Mouse (Mus musculus) spleen, postnatal 10 days (tissue): ENCODE results near the gene Rcsd1.
"Not testable (repeated sequence)": the region's sequence is repeated elsewhere in the genome, so short reads cannot be mapped to it uniquely, and the experiment has no call there.

Source experiments
- DNase-seq, 2 experiments: peaks; one replicate each; pipeline ENCODE4 v3.0.0; 2021 to 2022; ENCODE audit warnings: low spot score in 2 of 2

Rcsd1 gene

DNA sequence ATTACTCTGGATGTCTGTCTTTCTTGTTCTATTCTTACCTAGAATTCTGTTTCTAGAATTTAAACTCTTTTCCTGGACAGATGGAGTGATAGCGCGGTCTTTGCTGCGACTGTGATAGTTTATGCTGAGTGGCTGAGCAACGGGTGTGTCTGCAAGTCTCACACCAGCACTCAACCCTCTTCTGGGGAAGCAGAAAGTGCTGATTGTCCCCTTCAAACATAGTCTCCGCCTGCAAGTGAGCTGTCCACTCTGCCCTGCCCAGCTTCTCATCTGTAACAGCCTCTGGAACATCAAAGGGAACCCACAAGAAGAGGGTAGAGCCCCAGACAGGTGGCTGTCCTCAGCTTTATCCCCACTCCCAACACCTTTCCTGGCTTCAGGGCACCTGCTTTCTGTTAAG lies 19.7 kb downstream of the Rcsd1 start:
- DNase-seq, result no peak

DNA sequence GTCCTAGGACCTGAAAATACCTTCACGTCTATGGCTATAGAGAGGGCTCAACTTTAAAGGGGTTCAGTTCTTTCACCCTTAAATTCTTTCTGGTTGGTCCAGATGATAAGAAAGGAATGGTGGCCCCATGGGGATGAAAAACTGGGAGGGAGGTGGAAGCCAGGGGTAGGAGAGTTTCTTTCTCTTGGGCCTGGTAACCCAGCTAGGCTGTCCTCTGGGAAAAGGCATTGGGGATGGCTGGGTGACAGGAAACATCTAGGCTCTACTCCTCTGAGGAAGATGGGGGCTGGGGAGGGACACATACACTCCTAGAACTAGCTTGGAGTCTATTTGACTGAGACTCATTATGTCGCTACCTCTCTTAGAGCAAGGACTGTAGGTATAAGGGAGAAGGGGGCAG lies 21.7 kb downstream of the Rcsd1 start:
- no peak for DNase-seq

DNA sequence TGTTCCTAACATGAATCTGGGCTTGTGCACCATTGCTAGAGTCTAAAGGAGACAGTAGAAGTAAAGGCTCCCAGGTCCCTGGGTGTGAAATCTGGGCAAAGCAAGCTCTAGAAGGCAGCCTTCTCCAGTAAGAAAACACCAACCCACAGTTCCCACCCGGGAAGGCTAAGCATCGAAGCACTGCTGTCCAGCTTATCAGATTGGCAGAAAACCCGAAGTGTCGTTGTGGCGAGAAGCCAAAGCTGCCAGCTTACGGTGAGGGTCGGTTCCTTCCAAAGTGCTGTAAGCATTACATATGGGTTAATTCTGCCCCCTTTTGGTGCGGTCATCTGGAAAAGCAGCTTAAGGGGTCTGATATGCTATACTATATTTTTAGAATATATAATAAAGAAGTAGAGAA lies 22.6 kb downstream of the Rcsd1 start:
- DNase-seq, result no peak

DNA sequence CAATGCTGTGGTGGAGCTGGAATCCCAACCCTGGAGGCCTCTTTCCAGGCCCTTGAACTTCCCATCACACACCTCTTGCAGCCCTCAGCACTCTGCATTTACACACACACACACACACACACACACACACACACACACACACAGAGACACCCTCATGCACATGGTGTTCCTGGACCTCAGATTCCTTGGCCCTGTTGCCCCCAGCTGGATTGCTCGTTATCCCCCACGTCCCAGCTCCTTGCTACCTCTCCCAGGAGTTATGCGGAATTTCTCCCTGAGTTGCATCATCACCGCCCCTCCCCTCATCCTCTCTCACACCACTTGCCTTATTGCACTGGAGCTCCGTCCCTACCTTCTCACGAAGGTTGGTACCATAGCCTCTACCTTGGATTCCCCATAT lies 23.2 kb downstream of the Rcsd1 start:
- no peak for DNase-seq

DNA sequence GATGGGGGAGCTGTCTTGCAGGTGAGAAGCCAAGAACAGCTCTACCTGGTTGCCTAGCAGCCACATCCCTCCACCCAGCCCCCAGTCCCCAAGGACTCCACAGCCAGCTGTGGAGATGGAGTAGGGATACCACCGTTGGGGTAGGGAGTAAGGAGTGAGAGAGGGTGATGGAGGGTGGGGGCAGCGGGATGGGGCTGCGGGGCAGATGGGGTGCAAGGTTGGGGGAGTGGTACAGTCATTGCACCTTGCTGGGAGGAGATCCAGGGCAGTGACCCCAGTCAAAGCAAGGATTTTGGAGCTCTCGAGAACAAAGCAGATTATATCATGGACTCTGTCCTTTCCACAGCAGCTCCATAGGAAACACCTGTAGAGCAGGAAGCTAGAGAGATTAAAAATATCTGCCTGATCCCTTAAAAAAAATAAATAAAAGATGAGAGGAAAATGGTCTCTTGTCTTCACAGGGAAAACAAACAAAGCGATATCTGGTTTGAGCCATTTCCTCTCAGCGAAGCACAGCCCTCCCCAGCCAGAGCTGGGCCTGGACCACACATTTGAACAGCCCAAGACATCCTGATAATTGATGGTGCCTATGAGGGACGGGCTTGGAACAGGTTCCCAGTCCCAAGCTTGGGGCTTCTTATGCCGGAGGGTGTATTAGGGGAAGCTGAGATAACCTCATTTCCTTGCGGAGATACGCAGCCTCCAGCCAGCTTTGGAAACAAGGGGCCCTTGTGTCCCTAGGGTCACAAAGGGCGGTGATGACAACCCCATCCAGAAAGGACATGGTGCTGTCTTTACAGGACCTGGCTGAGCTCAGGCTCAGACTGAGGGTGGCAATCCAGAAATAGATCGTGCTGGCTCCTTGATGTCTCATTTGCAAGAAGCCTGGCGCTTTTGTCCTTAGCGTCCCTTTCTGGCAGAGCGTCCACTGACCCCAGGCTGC lies 25.0 kb downstream of the Rcsd1 start:
- DNase-seq, result no peak

DNA sequence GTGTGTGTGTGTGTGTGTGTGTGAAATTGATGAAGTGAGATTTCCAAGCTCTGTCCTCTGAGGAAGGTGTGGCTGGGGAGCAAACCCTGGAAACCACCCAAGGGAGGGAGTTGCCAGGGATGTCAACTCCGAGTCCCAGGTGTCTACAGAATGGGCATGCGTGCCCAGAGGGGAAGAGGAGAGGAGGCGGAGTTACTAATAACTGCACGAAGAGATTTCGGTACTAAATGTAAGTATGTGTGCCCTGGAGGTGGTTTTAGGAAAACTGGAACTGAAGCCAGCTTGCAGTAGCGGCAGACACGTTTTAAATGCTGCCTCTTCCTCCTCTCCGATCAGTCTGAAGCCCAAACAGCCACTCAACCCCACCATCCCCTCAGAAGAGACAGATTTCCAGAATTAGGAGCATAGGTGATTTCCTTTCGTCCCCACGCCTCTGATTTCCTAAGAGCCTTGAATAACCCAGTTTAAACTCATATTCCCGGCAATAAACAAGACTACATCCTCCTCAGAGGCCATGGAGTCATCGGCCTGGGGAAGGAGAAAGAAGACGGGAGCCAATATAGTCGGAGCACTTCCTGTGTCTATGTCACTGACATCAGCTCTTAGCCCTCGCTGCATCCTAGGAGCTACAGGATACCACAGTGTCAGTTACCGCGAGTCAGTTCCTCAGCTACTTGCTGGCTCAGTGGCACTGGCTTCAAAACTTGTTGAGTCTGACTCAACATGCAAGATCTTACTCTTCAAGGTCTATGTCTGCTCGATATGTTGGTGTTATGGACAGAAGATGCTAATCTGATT lies 27.3 kb downstream of the Rcsd1 start:
- no peak for DNase-seq

DNA sequence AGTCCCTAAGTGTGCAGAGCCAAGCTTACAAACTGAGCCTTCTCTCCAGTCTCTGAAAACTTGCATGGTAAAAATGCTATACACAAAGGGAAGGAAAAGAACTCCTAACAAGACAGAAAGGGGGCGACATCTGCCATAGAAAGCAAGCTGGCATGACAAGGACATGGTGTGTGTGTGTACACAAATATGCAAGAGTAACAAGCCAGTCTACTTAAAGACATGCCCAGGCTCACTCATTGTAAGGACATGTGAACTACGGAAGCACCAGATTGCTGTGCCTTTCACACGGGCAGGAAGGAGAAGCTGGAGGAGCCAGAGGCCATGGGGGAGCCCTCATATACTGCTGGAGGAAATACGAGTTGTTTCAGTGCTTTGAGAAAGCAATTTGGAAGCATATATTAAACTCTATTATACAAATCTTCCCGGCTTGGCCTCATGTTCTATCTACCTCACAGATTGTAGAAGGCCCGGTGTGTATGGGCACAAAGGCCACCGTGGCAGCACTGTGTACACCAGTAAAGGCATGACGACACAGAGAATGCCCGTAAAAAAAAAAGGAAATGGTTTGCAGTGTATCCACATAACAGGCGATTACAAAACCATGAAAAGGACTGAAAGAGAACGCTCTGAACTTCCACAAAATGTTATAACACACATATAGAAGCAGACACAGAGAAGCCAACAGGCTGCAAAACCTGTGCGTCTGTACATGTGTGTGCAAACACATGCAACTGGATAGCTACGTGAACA lies 28.3 kb downstream of the Rcsd1 start:
- DNase-seq, result no peak

DNA sequence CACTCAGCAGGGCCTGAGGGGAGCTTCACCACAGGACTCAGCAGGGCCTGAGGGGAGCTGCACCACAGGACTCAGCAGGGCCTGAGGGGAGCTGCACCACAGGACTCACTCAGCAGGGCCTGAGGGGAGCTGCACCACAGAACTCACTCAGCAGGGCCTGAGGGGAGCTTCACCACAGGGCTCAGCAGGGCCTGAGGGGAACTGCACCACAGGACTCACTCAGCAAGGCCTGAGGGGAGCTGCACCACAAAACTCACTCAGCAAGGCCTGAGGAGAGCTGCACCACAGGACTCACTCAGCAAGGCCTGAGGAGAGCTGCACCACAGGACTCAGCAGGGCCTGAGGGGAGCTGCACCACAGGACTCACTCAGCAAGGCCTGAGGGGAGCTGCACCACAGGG lies 29.5 kb downstream of the Rcsd1 start:
- DNase-seq, result not testable (repeated sequence)

DNA sequence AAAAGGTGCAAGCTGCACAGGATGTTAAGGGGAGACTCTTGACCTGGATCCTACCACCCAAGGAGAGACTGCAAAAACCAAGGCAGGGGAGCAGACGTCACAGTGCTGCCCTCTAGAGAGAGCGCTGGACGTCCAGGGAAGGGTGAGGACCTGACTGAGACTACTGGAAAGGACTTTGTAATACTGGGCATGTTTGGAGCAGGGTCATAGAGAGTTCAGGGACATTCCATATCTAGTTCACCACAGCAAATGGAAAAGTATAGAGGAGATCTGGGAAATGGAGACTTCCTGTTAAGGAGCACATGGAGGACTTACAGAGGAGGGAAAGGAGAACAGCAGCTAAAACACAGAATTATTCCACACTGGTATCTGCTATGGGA lies 29.9 kb downstream of the Rcsd1 start:
- DNase-seq, result no peak

DNA sequence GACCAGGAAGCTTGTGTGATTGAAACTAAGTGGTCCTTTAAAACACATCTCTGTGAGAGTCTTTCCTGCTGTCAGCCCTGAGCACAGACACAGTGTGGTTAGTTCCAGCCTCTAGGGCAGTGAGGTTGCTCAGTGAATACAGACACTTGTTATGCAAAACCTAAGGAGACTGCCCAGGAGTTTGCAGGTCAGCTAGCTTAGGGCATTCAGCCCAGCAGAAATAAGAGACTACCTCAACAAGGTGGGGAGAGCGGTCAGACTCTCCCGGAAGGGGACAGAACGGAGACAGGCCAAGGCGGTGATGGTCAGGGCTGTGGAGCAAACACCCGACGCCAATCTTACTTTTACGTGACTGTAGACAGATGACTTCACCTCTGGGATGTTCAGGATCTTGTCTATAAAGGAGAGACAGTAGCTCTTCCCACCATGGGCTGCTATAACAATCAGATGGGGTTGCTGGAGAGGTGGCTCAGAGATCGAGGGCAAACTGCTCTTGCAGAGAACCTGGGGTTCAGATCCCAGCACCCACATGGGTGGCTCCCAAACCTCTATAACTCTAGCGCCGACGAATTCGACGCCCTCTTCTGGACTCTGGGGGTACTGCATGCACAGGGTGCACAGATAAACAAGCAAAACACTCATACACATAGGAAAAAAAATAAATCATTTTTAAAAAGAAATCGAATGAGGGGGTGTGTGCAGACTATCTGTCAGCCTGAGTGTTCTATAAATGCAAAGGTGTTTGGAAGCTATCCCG lies 30.5 kb downstream of the Rcsd1 start:
- DNase-seq, result no peak

DNA sequence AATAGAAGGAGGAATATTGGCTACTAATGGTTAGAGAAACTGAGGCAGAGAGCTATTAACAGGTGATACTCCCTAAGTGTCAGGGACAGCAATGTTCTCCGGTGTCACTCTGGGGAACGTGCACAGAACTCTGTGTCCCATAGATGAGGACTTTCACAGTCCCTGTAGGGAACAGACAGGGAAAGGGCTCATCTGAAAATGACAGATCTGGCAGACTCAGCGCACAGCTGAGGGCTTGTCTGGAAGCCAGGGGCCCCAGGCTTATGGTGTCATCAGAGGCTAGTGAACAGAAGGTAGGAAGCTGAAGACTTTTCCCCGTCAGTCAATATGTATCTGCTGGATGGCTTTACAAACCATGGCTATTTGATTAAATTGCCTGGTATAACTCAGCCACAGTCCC lies 32.0 kb downstream of the Rcsd1 start:
- DNase-seq, result no peak

DNA sequence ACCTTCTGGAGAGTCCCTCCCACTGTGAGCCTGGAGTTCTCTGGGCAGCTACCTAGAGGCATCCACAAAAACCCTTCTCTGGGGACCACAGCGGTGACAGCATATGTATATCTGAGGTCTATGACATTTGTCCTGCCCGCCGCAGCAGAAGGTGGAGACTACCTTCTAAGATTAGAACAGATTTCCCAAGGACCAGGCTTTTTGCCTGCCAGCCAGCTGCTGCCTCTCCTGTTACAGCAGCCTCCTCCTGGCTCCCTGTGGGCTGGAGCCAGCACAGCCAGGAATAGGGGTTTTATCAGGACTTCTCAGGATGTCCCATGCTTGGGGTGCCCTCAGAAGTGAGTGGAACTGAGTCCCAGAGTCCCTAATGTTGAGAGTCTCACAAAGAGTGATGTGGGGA lies 32.6 kb downstream of the Rcsd1 start:
- no peak for DNase-seq

DNA sequence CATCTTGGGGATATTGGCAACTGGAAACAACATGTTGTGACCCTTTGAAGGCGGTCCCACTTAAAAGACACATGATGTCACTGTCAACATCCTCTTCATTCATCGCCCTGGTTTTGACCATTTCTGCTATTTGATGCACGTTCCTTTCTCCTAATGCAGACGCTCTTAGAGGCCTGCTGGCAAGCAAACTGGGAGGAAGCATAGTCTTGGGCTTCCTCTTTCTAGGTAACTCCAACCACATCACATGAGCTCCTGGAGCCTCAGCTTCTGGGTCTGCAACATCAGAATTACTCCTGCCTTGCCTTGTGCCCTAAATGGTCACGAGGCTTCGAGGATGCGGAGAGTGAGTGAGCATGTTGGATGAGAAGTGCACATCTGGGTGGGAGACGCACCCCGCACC lies 34.4 kb downstream of the Rcsd1 start:
- no peak for DNase-seq

DNA sequence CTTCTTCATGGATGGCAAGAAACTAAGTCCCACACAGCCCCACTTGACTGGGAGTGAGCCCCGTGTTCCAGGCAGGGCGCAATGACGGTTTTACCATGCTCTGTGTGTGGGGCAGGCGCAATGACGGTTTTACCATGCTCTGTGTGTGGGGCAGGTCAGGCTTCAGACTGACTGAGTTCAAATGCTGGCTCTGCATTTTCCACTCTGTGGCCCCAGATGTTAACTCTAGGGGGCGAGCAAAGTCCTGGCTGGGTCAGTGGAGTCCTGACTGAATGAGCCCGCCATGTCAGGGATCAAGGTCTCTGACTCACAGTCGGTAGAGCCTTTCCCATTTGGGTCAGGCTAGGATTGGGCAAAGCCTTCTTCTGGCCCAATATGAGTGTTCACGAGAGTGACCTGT lies 37.2 kb downstream of the Rcsd1 start:
- DNase-seq, result no peak

DNA sequence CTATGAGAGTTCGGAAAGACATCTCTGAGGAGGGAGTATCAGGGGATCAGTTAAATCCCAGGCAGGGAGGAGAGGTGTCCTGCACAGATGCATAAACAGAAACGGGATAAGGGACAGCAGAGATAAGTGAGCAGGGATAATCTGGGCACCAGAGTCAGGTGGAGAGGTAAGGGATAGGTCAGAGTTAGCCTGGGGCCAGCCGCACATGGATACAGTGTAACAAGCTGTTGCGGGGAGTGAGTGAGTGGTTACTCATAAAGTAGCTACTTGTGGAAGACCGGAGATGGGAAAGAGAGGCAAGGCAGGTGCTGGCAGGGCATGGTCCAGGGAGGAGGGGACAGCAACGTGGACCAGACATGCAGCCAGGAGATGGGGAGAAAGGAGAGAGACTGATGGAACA lies 39.5 kb downstream of the Rcsd1 start:
- DNase-seq, result no peak

DNA sequence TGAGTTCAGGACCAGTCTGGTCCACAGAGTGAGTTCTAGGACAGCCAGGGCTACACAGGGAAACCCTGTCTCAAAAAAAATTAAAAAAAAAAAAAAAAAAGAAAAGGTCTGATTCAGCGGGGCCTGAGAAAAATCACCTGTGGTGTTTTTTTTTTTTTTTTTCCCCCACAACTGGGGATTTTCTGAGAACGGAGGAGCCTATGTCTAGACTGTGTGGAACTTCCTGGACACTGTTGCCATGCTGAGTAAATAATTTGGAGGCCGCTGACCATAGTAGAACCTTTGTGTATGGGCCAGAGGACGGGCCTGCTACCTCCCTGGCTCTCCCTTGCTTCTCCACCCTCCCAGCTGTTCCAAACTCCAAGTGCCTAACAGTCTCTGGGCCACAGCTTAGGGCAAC lies 40.7 kb downstream of the Rcsd1 start:
- DNase-seq, result no peak

DNA sequence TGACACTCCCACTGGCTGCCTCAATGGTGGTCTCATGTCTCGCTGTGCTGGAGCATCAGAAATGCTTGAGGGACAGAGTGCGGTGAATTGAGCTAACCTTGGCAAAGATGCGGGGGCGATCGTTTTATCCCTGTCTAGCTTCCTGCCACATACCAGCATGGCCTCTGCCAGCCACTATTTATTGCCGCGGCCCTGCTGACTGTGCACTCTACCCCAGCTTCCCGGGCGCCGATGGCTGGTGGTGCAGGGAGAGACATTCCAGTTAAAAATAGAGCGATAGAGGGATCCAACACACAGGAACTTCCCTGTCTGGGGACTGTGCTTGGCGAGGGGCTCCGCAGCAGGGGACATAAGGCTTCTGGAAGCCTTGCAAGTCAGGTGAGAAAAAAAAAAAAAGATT lies 42.2 kb downstream of the Rcsd1 start:
- DNase-seq, result no peak

DNA sequence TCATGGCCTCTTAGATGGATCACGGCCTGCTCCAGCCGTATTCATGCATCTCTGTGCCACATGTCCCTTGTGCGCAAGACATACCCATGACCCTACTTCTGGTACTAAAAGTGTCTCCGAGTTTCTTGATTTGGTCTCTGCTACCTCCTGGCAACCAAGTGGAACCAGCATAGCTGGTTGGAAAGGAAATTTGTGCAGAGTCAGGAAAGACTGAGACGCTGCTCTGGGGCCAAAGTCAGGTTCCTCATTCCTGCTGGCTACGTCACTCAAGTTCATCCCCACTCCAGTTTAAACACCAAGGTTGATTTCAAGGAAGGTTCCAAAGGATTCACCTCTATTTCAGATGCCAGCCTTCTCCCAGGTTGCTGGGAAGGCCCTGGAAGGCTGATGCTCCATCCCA lies 42.6 kb downstream of the Rcsd1 start:
- no peak for DNase-seq

DNA sequence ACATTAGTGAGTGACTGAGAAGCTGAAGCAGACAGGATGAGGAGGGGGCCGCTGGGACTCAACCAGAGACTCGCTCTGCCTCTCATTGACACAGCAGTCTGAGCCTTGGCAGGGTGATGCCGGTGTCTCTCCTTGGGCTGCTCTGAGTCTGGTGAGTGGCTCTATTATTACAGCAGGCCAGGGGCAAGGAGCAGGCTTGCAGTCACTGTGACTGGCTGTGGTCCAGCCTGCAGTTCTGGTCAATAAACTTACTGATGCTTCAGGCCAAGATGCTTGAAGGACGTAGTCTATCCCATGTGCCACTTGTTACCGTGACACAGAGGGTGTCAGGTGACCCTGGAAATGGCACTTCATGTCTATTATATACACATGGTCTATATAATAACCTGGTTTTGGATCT lies 43.8 kb downstream of the Rcsd1 start:
- no peak for DNase-seq

DNA sequence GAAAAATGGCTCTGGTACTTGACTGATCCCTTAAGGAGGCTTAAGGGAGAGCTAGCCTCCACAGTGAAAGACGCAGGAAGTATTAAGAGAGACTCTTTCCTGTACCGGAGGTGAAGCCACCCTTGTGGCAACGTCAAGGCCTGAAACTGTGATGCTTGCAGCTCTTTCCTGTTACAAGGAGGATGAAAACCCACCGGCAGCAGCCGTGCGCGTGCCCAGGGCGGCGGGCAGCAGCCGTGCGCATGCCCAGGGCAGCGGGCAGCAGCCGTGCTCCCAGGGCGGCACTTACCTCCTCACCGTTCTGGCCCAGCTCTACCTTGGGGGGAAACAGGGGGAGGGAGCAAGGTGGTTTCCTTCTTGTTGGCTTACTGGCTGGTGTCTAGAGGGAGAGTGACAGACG lies 46.3 kb downstream of the Rcsd1 start:
- DNase-seq, result no peak

DNA sequence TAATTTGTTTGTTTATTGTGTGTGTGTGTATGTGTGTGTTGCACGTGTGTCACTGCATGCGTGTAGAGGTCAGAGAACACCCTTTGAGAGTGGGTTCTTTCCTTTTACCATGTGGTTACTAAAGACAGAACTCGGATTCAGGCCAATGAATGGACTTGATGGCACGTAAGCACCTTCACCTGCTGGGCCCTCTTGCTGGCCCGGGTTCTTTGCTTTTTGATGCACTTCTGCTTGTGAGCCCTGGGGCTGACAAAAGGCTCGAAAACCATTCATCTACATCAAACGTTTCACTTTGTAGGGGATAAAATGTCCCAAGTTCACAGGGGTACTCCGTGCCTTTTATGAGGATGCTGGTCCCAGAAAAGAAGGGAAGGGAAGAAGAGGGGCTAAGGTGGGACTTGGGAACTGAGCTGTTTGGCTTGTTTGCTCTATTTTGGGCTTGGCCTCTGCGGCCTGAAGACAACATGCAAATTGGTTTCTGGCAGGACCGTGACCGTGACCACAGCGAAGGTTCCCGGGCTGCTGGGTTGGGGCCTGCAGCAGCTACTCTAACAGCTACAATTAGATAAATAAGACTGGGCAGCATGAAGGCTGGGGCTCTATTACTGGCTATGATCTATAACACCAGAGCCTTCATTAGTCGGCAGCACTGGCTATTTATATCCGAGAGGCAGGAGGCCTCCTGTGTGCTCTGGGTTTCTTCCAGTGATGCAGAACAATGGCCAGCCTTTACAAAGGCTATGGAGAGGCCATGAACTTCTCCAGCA lies 46.9 kb downstream of the Rcsd1 start:
- no peak for DNase-seq
